ENCODE assay signal across 21 mouse cellular contexts in the genomic region with DNA sequence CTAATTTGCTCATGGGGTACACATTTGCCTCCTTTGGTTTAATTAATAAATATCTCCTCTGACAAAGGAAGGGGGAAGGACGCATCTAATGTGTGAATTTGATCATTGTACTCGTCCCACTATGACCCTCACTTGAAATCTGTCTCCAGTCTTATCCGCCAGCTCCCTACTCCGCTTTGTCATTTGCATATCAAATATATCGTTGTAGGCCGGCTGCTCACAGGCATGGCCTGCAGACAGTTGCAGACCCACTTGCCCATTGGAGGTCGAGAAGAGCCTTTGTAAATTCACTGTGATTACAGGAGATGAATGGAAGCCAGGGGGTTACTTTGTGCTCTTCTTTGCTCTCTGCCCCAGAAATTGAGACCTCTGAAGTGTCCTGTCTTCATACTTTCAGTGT.
"Had no signal": no experiment of that assay in that cellular context is flagged by ENCODE, and none has a peak within 500 bp of the region (broad histone marks: within the 10 kb centered on the region; RNA-seq: fewer than 3 reads in every experiment).

No protein-coding gene starts in this region.

- H3K4me1 ChIP-seq: limb, embryonic 10.5 days; limb, embryonic 13.5 days; liver, embryonic 12.5 days; liver, embryonic 15.5 days; lung, embryonic 15.5 days; megakaryocyte, embryonic 14.5 days; neural tube, embryonic 12.5 days; neural tube, embryonic 15.5 days; stomach, embryonic 15.5 days had no signal

- H3K27ac ChIP-seq: limb, embryonic 10.5 days; limb, embryonic 13.5 days; liver, embryonic 12.5 days; liver, embryonic 15.5 days; lung, embryonic 15.5 days; neural tube, embryonic 12.5 days; neural tube, embryonic 15.5 days; stomach, embryonic 15.5 days had no signal

- H3K36me3 ChIP-seq: limb, embryonic 10.5 days; limb, embryonic 13.5 days; liver, embryonic 12.5 days; liver, embryonic 15.5 days; lung, embryonic 15.5 days; neural tube, embryonic 12.5 days; neural tube, embryonic 15.5 days; stomach, embryonic 15.5 days had no signal

- ATAC-seq: liver, embryonic 12.5 days had no signal

- H3K9ac ChIP-seq: limb, embryonic 13.5 days; liver, embryonic 12.5 days; liver, embryonic 15.5 days; lung, embryonic 15.5 days; neural tube, embryonic 12.5 days; neural tube, embryonic 15.5 days; stomach, embryonic 15.5 days had no signal

- H3K4me2 ChIP-seq: limb, embryonic 13.5 days; liver, embryonic 12.5 days; liver, embryonic 15.5 days; lung, embryonic 15.5 days; neural tube, embryonic 12.5 days; neural tube, embryonic 15.5 days; stomach, embryonic 15.5 days had no signal

- DNase-seq: kidney, adult 18-20 months; kidney, adult 9 months; kidney, postnatal 14 days; kidney, postnatal 4 days; liver; lung, adult 18-20 months; lung, postnatal 10 days; lung, postnatal 36 days; right cerebral cortex, adult 18-20 months; right cerebral cortex, postnatal 14 days; spleen, adult 18-20 months; thymus, postnatal 25 days had no signal

- H3K27me3 ChIP-seq: limb, embryonic 13.5 days; liver, embryonic 12.5 days; liver, embryonic 15.5 days; lung, embryonic 15.5 days; megakaryocyte, embryonic 14.5 days; neural tube, embryonic 12.5 days; neural tube, embryonic 15.5 days; stomach, embryonic 15.5 days had no signal

- H3K4me3 ChIP-seq: limb, embryonic 10.5 days; limb, embryonic 13.5 days; liver, embryonic 12.5 days; liver, embryonic 15.5 days; lung, embryonic 15.5 days; megakaryocyte, embryonic 14.5 days; neural tube, embryonic 12.5 days; neural tube, embryonic 15.5 days; stomach, embryonic 15.5 days had no signal

- H3K9me3 ChIP-seq: limb, embryonic 10.5 days; limb, embryonic 13.5 days; liver, embryonic 12.5 days; liver, embryonic 15.5 days; lung, embryonic 15.5 days; megakaryocyte, embryonic 14.5 days; neural tube, embryonic 12.5 days; neural tube, embryonic 15.5 days; stomach, embryonic 15.5 days had no signal
